ENCODE assay signal across 7 mouse cellular contexts in the genomic region with DNA sequence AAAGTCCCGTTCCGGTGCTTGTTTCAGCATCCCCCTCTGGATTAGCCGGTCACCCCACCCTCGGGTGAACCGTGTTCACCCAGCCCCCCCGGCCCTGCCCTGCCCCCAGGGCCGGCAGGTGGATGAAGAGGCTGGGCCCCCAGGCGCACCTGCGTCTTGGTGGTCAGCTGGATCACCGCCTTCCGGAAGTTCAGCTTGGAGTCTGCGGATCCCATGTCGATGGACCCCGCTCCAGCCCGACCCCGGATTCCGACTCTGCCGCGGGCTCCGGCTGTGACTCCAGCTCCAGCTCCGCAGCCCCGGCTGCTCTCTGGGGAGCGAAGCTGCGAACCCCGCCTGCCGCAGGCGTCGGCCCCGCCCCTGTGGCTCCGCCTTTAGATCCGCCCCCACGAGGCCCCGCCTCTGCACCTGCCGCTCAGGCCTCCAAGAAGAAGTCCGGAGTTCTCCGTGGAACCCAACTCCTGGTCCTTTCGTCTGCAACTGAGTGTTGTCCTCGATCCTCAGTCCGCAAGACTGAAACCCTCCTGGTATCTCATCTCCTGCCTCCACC. TPM values are rescaled to one million over a fixed set of nuclear protein-coding genes. Genes with fewer than 3 reads are reported as not detected.
A peak's percentile ranks its signal among the peaks of the same experiment; 100 is the strongest.
DNase-seq lines count a peak whose midpoint lies in the region; ATAC-seq lines count a peak whose summit lies in the region.

A gene (minus strand): TSS at position 362 of the 550 bp plus-strand sequence.

- H3K27me3 ChIP-seq in intestine, embryonic 15.5 days (replicated peaks): peaks cover 20% of the 10 kb centered on the region

- H3K9me3 ChIP-seq in intestine, embryonic 15.5 days: no peaks in the 10 kb centered on the region

- intact Hi-C loops in left cerebral cortex, postnatal 25 days (cut with DNase I): no loop called here

- peak within 1 kb of the TSS; percentile 65 for H3K9ac ChIP-seq in intestine, embryonic 15.5 days

- peak within 1 kb of the TSS; percentile 52 for H3K4me3 ChIP-seq in intestine, embryonic 15.5 days (replicated peaks)

- H3K4me2 ChIP-seq in intestine, embryonic 15.5 days (replicated peaks): peak within 1 kb of the TSS; percentile 87

- peak; percentile 92 for DNase-seq in adrenal gland, postnatal 10 days
- peak; percentile 78 for DNase-seq in embryo, embryonic 10.5 days (ENCODE audit: low spot score)
- peak; percentile 77 for DNase-seq in gastrocnemius, postnatal 25 days
- peak; percentile 87 to 92 for DNase-seq in left cerebral cortex, postnatal 25 days (ENCODE audit: low spot score in 2 of 2)
- DNase-seq in mesoderm, embryonic 11.5 days (ENCODE audit: low read depth, low spot score): peak; percentile 78
- DNase-seq in skeletal muscle tissue, adult 2 months (ENCODE audit: low read depth, low spot score): peak; percentile 36

- peak; percentile 91 for ATAC-seq in intestine, embryonic 15.5 days

- peaks cover 18% of the 10 kb centered on the region for H3K4me1 ChIP-seq in intestine, embryonic 15.5 days (replicated peaks)

- H3K36me3 ChIP-seq in intestine, embryonic 15.5 days: no peaks in the 10 kb centered on the region

- WGBS in intestine, embryonic 15.5 days: under 1% methylated on average over 39 of the region's 39 CpGs

- no peak within 1 kb of the TSS for H3K27ac ChIP-seq in intestine, embryonic 15.5 days

RNA-seq across cellular contexts. Expression of the gene that starts here (rescaled TPM):
- total RNA-seq in adrenal gland, postnatal 10 days (2021): 10 to 100 TPM; 18.7 to 19.8 TPM
- 1 to 10 TPM; 1.4 to 2.8 TPM for total RNA-seq in gastrocnemius, postnatal 25 days (2021)
- 17.1 and 22.7 TPM in 2 replicates for polyA plus RNA-seq in intestine, embryonic 15.5 days (2015; fragmentation: Nextera tagmentation; extraction: Ambion mirVana)
- 100 to 1,000 TPM; 108 to 111 TPM for total RNA-seq in left cerebral cortex, postnatal 25 days (2021)

Comparison
In these comparisons a context has a peak if more than half of its experiments do, and no peak if none do; other contexts are left out.
1. RNA of the gene that starts here (total RNA-seq): 108 to 111 TPM in left cerebral cortex, postnatal 25 days; 18.7 to 19.8 TPM in adrenal gland, postnatal 10 days and 1.4 to 2.8 TPM in gastrocnemius, postnatal 25 days; every median in the first group is over 4 times any median in the second.
2. DNase-seq: peak in every context shown above with its lines; median percentile 92 in adrenal gland, postnatal 10 days; 90 in left cerebral cortex, postnatal 25 days; 78 in embryo, embryonic 10.5 days; 78 in mesoderm, embryonic 11.5 days; 77 in gastrocnemius, postnatal 25 days; 36 in skeletal muscle tissue, adult 2 months.